Mouse (Mus musculus): ENCODE results near the gene Dpy19l3.

DNA sequence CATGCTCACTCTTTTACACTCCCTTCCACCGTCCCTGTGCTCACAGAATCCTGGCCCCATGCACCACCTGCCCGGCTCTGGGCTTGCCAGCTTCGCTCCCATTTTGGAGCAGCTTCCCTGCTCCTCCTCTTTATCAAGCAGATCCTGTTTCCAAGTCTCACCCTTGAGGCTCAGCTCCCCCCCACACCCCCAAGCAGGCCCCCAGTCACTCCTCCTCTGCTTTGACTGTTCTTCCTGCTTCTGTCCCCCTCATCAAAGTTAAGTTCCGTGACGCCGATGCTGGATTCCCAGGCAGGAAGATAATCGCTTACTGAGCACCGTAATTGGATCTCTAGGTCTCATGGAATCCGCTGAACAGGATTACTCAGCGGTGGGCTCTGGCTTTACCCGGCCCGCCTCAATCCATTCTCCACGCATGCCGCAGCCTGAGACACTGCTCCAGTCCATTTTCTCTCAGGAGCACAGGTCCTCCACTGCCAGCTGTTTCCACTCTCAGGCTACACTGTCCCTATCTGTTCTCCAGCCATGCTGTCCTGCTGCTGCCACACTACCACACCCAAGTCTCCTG, 6.8 kb downstream of the Dpy19l3 start:
- TF ChIP-seq EP300 (IDR thresholded peaks at IDR 0.05; ENCODE audit: insufficient read depth, low read depth, low read length) (no peak), POLR2A (IDR thresholded peaks at IDR 0.05; ENCODE audit: insufficient read depth, low read depth, low read length) (no peak), CTCF (IDR thresholded peaks at IDR 0.05) (no peak)
